Mouse (Mus musculus): ENCODE measurements around the gene Mfsd12. TPM values are rescaled to one million over a fixed set of nuclear protein-coding genes. Genes with fewer than 3 reads are reported as not detected.

Gene Mfsd12
- total and polyA plus RNA-seq, 3 experiments = 22.5 to 29.0 TPM; not detected in 1

DNA sequence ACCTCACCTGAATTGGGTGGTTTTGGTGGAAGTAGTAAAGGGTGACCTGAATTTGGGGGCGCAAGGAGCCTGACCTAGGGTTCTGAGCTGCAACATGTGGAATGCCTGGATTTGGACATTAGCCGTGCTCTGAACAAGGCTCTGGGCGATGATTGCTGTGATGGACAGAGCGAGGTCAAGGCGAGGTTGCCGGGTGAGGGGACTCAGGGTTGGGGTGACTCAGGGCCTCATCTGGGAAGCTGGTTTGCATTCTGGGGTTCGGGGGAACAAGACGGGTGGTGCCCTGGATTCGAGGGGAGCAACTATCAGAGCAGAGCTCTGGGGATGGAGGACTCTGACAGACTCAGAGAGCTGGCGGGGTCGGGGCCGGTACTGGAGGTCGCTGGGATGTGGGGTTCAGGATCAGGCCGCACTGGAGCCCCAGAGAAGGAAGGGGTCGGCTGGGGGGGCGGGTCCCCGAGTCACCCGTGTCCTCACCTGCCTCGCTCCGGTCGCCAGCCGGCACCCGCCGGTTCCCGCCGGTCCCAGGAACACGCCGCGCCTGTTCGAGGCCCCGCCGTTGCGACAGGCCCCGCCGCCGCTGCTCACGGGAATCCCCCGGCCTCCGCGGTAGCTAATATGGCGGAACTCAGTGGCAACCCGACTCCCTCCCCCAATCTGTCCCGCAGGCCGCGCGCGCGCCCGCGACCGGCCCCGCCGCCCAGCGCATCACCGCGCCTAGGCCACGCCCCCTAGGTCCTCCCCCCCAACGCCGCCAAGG, 20.7 kb downstream of the Mfsd12 start, which contains the start of gene Fzr1 (continued):
- TF ChIP-seq MXI1 (IDR thresholded peaks at IDR 0.05; ENCODE audit: low read depth, low read length) (peak; percentile 15; the same call in 1 of the 2 replicates), NELFE (IDR thresholded peaks at IDR 0.05; ENCODE audit: low read depth, low read length) (peak; percentile 66), TAL1 (IDR thresholded peaks at IDR 0.05; ENCODE audit: low read length) (no peak), MEF2A (IDR thresholded peaks at IDR 0.05; ENCODE audit: extremely low read depth, insufficient replicate concordance, low read depth, low read length, poor library complexity, severe bottlenecking) (no peak), RAD21 (IDR thresholded peaks at IDR 0.05; ENCODE audit: low read depth, low read length) (no peak), POLR2AphosphoS2 (IDR thresholded peaks at IDR 0.05; ENCODE audit: low read length) (0 out of 2 replicates have a peak, but pooled peaks have one; percentile 10), SIN3A (IDR thresholded peaks at IDR 0.05; ENCODE audit: low read length) (no peak), GABPA (IDR thresholded peaks at IDR 0.05; ENCODE audit: low read depth, low read length) (no peak), CHD2 (IDR thresholded peaks at IDR 0.05; ENCODE audit: low read length) (no peak), ZC3H11A (IDR thresholded peaks at IDR 0.05; ENCODE audit: low read depth, low read length) (no peak), MAZ (IDR thresholded peaks at IDR 0.05; ENCODE audit: low read depth, low read length) (no peak), ZMIZ1 (IDR thresholded peaks at IDR 0.05; ENCODE audit: low read depth, low read length) (no peak), MAFK (IDR thresholded peaks at IDR 0.05; ENCODE audit: borderline replicate concordance, low read depth, low read length) (no peak), MYB (IDR thresholded peaks at IDR 0.05; ENCODE audit: low read depth, low read length) (no peak), CTCF (IDR thresholded peaks at IDR 0.05 in 2 of 3, conservative IDR thresholded peaks at IDR 0.05 in 1 of 3; ENCODE audit: control insufficient read depth in 1 of 3, insufficient read depth in 1 of 3, low read depth in 2 of 3, low read length in 3 of 3, poor library complexity in 1 of 3, severe bottlenecking in 1 of 3) (no peak), HCFC1 (IDR thresholded peaks at IDR 0.05; ENCODE audit: low read depth, low read length) (0 out of 2 replicates have a peak, but pooled peaks have one; percentile 1), RCOR1 (IDR thresholded peaks at IDR 0.05; ENCODE audit: low read depth, low read length) (no peak), UBTF (IDR thresholded peaks at IDR 0.05; ENCODE audit: borderline replicate concordance, insufficient read depth, low read depth, low read length) (no peak), ZKSCAN1 (IDR thresholded peaks at IDR 0.05; ENCODE audit: low read depth, low read length) (no peak), JUND (IDR thresholded peaks at IDR 0.05; ENCODE audit: low read depth, low read length) (no peak), ZNF384 (IDR thresholded peaks at IDR 0.05; ENCODE audit: low read depth, low read length) (no peak), TBP (IDR thresholded peaks at IDR 0.05; ENCODE audit: low read depth, low read length) (no peak), ELF1 (IDR thresholded peaks at IDR 0.05; ENCODE audit: low read depth, low read length) (no peak), EP300 (IDR thresholded peaks at IDR 0.05; ENCODE audit: low read depth in 1 of 2, low read length in 2 of 2) (no peak)

Data from MEL (cell line).